Mouse (Mus musculus): ENCODE data around the gene Ulk3. TPM values are rescaled to one million over a fixed set of nuclear protein-coding genes. Genes with fewer than 3 reads are reported as not detected.
A peak's percentile ranks its signal among the peaks of the same experiment; 100 is the strongest.

Ulk3 gene
- polyA plus RNA-seq, 1 experiment, result 10.1 TPM

DNA sequence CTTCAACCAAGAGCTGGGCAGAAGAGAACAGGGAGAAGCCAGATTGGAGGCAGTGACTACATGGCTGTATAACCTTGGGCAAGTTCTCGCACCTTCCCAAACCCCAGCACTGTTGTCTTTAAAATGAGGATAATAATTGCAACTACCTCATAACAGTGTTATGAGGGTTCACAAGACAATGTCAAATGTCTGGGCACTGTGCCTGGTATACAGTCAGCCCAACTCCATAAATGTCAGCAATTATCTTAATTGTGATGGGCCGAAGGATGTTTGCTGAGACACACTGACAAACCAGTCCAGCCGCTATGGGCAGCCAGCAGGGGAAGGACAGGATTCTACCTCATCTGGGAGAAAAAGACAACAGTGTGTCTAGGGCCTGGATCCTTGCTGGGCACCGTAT, 25.5 kb downstream of the Ulk3 start:
- H3K27ac ChIP-seq (ENCODE audit: insufficient read depth, low read length), result no peak overlapping the region
- H3K4me1 ChIP-seq (ENCODE audit: control insufficient read depth, insufficient read depth, low read length), result no peaks in the 10 kb centered on the region
- no peaks in the 10 kb centered on the region for H3K27me3 ChIP-seq (ENCODE audit: control insufficient read depth, insufficient read depth, low read length, poor library complexity, severe bottlenecking)
- H3K4me3 ChIP-seq (ENCODE audit: low read depth, low read length), result no peak overlapping the region
- no peak overlapping the region for H3K9ac ChIP-seq (ENCODE audit: low read depth, poor library complexity, severe bottlenecking)
- H3K9me3 ChIP-seq (replicated peaks; ENCODE audit: control insufficient read depth, insufficient read depth, low read length, poor library complexity, severe bottlenecking), result no peaks in the 10 kb centered on the region
- TF ChIP-seq EP300 (IDR thresholded peaks at IDR 0.05; ENCODE audit: insufficient read depth, low read depth, low read length), result no peak
- TF ChIP-seq POLR2A (IDR thresholded peaks at IDR 0.05; ENCODE audit: insufficient read depth, low read length), result no peak
- no peak for TF ChIP-seq CTCF (IDR thresholded peaks at IDR 0.05; ENCODE audit: low read depth, low read length)
- no peaks in the 10 kb centered on the region for H3K36me3 ChIP-seq (ENCODE audit: control insufficient read depth, insufficient read depth, low read length, poor library complexity, severe bottlenecking)

- H3K27me3 ChIP-seq (ENCODE audit: control insufficient read depth, insufficient read depth, low read length, poor library complexity, severe bottlenecking), result no peaks in the 10 kb centered on the region
- no peaks in the 10 kb centered on the region for H3K4me1 ChIP-seq (ENCODE audit: control insufficient read depth, insufficient read depth, low read length)
- H3K36me3 ChIP-seq (ENCODE audit: control insufficient read depth, insufficient read depth, low read length, poor library complexity, severe bottlenecking), result no peaks in the 10 kb centered on the region
- no peak overlapping the region for H3K27ac ChIP-seq (ENCODE audit: insufficient read depth, low read length)
- H3K9ac ChIP-seq (ENCODE audit: low read depth, poor library complexity, severe bottlenecking), result no peak overlapping the region
- no peak overlapping the region for H3K4me3 ChIP-seq (ENCODE audit: low read depth, low read length)
- no peaks in the 10 kb centered on the region for H3K9me3 ChIP-seq (replicated peaks; ENCODE audit: control insufficient read depth, insufficient read depth, low read length, poor library complexity, severe bottlenecking)
- TF ChIP-seq CTCF (IDR thresholded peaks at IDR 0.05; ENCODE audit: low read depth, low read length) (no peak), POLR2A (IDR thresholded peaks at IDR 0.05; ENCODE audit: insufficient read depth, low read length) (no peak), EP300 (IDR thresholded peaks at IDR 0.05; ENCODE audit: insufficient read depth, low read depth, low read length) (no peak)
Observed at GRCm38 (mm10) chr9:57617556-57618169, 28.4 kb downstream of the Ulk3 start.

GRCm38 (mm10) chr9:57618854-57619253, 29.6 kb downstream of the Ulk3 start:
- no peak overlapping the region for H3K27ac ChIP-seq (ENCODE audit: insufficient read depth, low read length)
- no peaks in the 10 kb centered on the region for H3K36me3 ChIP-seq (ENCODE audit: control insufficient read depth, insufficient read depth, low read length, poor library complexity, severe bottlenecking)
- no peaks in the 10 kb centered on the region for H3K9me3 ChIP-seq (replicated peaks; ENCODE audit: control insufficient read depth, insufficient read depth, low read length, poor library complexity, severe bottlenecking)
- no peak overlapping the region for H3K9ac ChIP-seq (ENCODE audit: low read depth, poor library complexity, severe bottlenecking)
- no peak overlapping the region for H3K4me3 ChIP-seq (ENCODE audit: low read depth, low read length)
- no peaks in the 10 kb centered on the region for H3K27me3 ChIP-seq (ENCODE audit: control insufficient read depth, insufficient read depth, low read length, poor library complexity, severe bottlenecking)
- TF ChIP-seq EP300 (IDR thresholded peaks at IDR 0.05; ENCODE audit: insufficient read depth, low read depth, low read length), result no peak
- no peak for TF ChIP-seq CTCF (IDR thresholded peaks at IDR 0.05; ENCODE audit: low read depth, low read length)
- TF ChIP-seq POLR2A (IDR thresholded peaks at IDR 0.05; ENCODE audit: insufficient read depth, low read length), result no peak
- H3K4me1 ChIP-seq (ENCODE audit: control insufficient read depth, insufficient read depth, low read length), result no peaks in the 10 kb centered on the region

GRCm38 (mm10) chr9:57620674-57621073, 31.4 kb downstream of the Ulk3 start, which contains the start of gene Lman1l:
Gene Lman1l, minus strand, starts transcription at chr9:57620774.
- no peaks in the 10 kb centered on the region for H3K36me3 ChIP-seq (ENCODE audit: control insufficient read depth, insufficient read depth, low read length, poor library complexity, severe bottlenecking)
- no peak within 1 kb of the TSS for H3K9ac ChIP-seq (ENCODE audit: low read depth, poor library complexity, severe bottlenecking)
- no peak for TF ChIP-seq CTCF (IDR thresholded peaks at IDR 0.05; ENCODE audit: low read depth, low read length)
- no peak for TF ChIP-seq POLR2A (IDR thresholded peaks at IDR 0.05; ENCODE audit: insufficient read depth, low read length)
- TF ChIP-seq EP300 (IDR thresholded peaks at IDR 0.05; ENCODE audit: insufficient read depth, low read depth, low read length), result no peak
- no peak within 1 kb of the TSS for H3K27ac ChIP-seq (ENCODE audit: insufficient read depth, low read length)
- H3K27me3 ChIP-seq (ENCODE audit: control insufficient read depth, insufficient read depth, low read length, poor library complexity, severe bottlenecking), result no peaks in the 10 kb centered on the region
- no peaks in the 10 kb centered on the region for H3K9me3 ChIP-seq (replicated peaks; ENCODE audit: control insufficient read depth, insufficient read depth, low read length, poor library complexity, severe bottlenecking)
- H3K4me3 ChIP-seq (ENCODE audit: low read depth, low read length), result no peak within 1 kb of the TSS
- no peaks in the 10 kb centered on the region for H3K4me1 ChIP-seq (ENCODE audit: control insufficient read depth, insufficient read depth, low read length)

DNA sequence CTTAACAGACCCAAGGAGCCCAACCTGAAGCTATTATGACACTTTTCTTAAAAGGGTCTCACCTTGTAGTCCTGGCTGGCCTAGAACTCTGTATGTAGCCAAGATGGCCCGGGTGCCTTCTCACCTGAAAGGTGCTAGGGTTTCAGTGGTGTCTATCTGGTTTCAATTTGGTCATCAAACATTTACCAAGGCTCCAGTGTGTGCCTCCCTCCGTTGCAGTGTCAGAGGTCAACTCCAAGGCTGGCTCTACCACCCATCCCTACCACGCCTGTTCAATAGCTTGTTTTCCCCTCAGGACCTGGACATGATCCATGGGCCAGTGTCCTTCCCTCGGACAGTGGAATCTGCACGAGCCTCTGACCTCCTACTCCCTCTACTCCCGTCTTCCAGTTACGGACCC, 35.0 kb downstream of the Ulk3 start:
- H3K9ac ChIP-seq (ENCODE audit: low read depth, poor library complexity, severe bottlenecking), result no peak overlapping the region
- TF ChIP-seq EP300 (IDR thresholded peaks at IDR 0.05; ENCODE audit: insufficient read depth, low read depth, low read length), result no peak
- no peak for TF ChIP-seq CTCF (IDR thresholded peaks at IDR 0.05; ENCODE audit: low read depth, low read length)
- TF ChIP-seq POLR2A (IDR thresholded peaks at IDR 0.05; ENCODE audit: insufficient read depth, low read length), result no peak
- H3K27me3 ChIP-seq (ENCODE audit: control insufficient read depth, insufficient read depth, low read length, poor library complexity, severe bottlenecking), result no peaks in the 10 kb centered on the region
- H3K4me1 ChIP-seq (ENCODE audit: control insufficient read depth, insufficient read depth, low read length), result no peaks in the 10 kb centered on the region
- peaks cover 3% of the 10 kb centered on the region; the same call in 1 of the 2 replicates for H3K36me3 ChIP-seq (ENCODE audit: control insufficient read depth, insufficient read depth, low read length, poor library complexity, severe bottlenecking)
- no peak overlapping the region for H3K4me3 ChIP-seq (ENCODE audit: low read depth, low read length)
- no peak overlapping the region for H3K27ac ChIP-seq (ENCODE audit: insufficient read depth, low read length)
- no peaks in the 10 kb centered on the region for H3K9me3 ChIP-seq (replicated peaks; ENCODE audit: control insufficient read depth, insufficient read depth, low read length, poor library complexity, severe bottlenecking)

- Histone ChIP-seq H3K9ac (ENCODE audit: low read depth, poor library complexity, severe bottlenecking) (no peak overlapping the region), H3K27me3 (ENCODE audit: control insufficient read depth, insufficient read depth, low read length, poor library complexity, severe bottlenecking) (no peaks in the 10 kb centered on the region), H3K27ac (ENCODE audit: insufficient read depth, low read length) (no peak overlapping the region), H3K36me3 (ENCODE audit: control insufficient read depth, insufficient read depth, low read length, poor library complexity, severe bottlenecking) (peaks cover 3% of the 10 kb centered on the region; the same call in 1 of the 2 replicates), H3K9me3 (replicated peaks; ENCODE audit: control insufficient read depth, insufficient read depth, low read length, poor library complexity, severe bottlenecking) (no peaks in the 10 kb centered on the region), H3K4me3 (ENCODE audit: low read depth, low read length) (peak overlapping the region; percentile 9), H3K4me1 (ENCODE audit: control insufficient read depth, insufficient read depth, low read length) (no peaks in the 10 kb centered on the region)
- TF ChIP-seq CTCF (IDR thresholded peaks at IDR 0.05; ENCODE audit: low read depth, low read length), result no peak
- TF ChIP-seq EP300 (IDR thresholded peaks at IDR 0.05; ENCODE audit: insufficient read depth, low read depth, low read length), result no peak
- no peak for TF ChIP-seq POLR2A (IDR thresholded peaks at IDR 0.05; ENCODE audit: insufficient read depth, low read length)
Observed at GRCm38 (mm10) chr9:57625674-57626500, 36.6 kb downstream of the Ulk3 start.
